Mouse (Mus musculus) kidney, postnatal 0 days (tissue): ENCODE results near the gene Olfr1446. TPM values are rescaled to one million over a fixed set of nuclear protein-coding genes. Genes with fewer than 3 reads are reported as not detected.

ENCODE experiments used
- ATAC-seq: fragments of 200-750 bp; cut with Nextera tagmentation; replicated peaks from 2 replicates; pipeline ENCODE4 v1.8.0; 2017; ENCODE audit warnings: low read depth, moderate number of reproducible peaks, moderate TSS enrichment, moderate library complexity; ENCODE audit not compliant: low FRiP score
- DNase-seq: peaks from one replicate; pipeline ENCODE4 v3.0.0-alpha.2; 2016; ENCODE audit warnings: low spot score
- H3K27ac ChIP-seq: fragments of 300-500 bp; sonication (generic); 2 replicates; pipeline ENCODE4 v1.5.1; 2014; ENCODE audit warnings: mild to moderate bottlenecking
- H3K27me3 ChIP-seq: fragments of 300-500 bp; sonication (generic); 2 replicates; pipeline ENCODE4 v1.6.1; 2014; ENCODE audit warnings: low read length, mixed read lengths; ENCODE audit not compliant: insufficient read depth
- H3K36me3 ChIP-seq: fragments of 300-500 bp; sonication (generic); 2 replicates; pipeline ENCODE4 v1.6.1; 2014; ENCODE audit warnings: low read length, mixed read lengths; ENCODE audit not compliant: insufficient read depth
- H3K4me1 ChIP-seq: fragments of 300-500 bp; sonication (generic); replicated peaks from 2 replicates; pipeline ENCODE4 v1.6.1; 2014; ENCODE audit warnings: antibody characterized with exemption, low read length, mixed read lengths; ENCODE audit not compliant: insufficient read depth
- H3K4me2 ChIP-seq: fragments of 300-500 bp; sonication (generic); 2 replicates; pipeline ENCODE4 v1.6.1; 2014; ENCODE audit warnings: mild to moderate bottlenecking, low read length, moderate library complexity, mixed read lengths
- H3K4me3 ChIP-seq: fragments of 300-500 bp; sonication (generic); replicated peaks from 2 replicates; pipeline ENCODE4 v1.5.1; 2014; ENCODE audit warnings: low read depth, low read length
- H3K9ac ChIP-seq: fragments of 300-500 bp; sonication (generic); 2 replicates; pipeline ENCODE4 v1.6.1; 2014; ENCODE audit warnings: low read depth, low read length
- H3K9me3 ChIP-seq: fragments of 300-500 bp; sonication (generic); replicated peaks from 2 replicates; pipeline ENCODE4 v1.6.1; 2016; ENCODE audit warnings: low read length, inconsistent platforms, mixed read lengths
- CTCF ChIP-seq: IDR thresholded peaks from 2 replicates; pipeline ENCODE4 v1.5.1; 2016; ENCODE audit warnings: antibody characterized with exemption, low read depth, mild to moderate bottlenecking, moderate library complexity
- WGBS: fragments of 180-500 bp; shearing (Covaris S2); extraction: QIAGEN DNeasy Blood & Tissue Kit; methylation state at CpG from one replicate; pipeline ENCODE4 v1.1.7; 2014; 5-methylcytosine and 5-hydroxymethylcytosine counted together
- polyA plus RNA-seq: library from polyadenylated mRNA; unstranded; fragments of >200 nt; fragmentation: Nextera tagmentation; extraction: Ambion mirVana; gene quantifications from 2 replicates; pipeline ENCODE4 v1.2.1, GENCODE M21; 2015

Gene Olfr1446
- not detected in 2 replicates for polyA plus RNA-seq

GRCm38 (mm10) chr19:12893424-12893823 lies at the start of gene Olfr1446:
Gene Olfr1446, minus strand, starts transcription at chr19:12893524.
- H3K4me1 ChIP-seq: no peaks in the 10 kb centered on the region
- no peaks in the 10 kb centered on the region for H3K36me3 ChIP-seq
- no peak within 1 kb of the TSS for H3K4me3 ChIP-seq
- no peak within 1 kb of the TSS for H3K4me2 ChIP-seq
- no peaks in the 10 kb centered on the region for H3K9me3 ChIP-seq
- 69% methylated on average over 1 of the region's 1 CpGs for WGBS
- ATAC-seq (no peak), DNase-seq (no peak)
- H3K27me3 ChIP-seq: no peaks in the 10 kb centered on the region
- H3K27ac ChIP-seq: no peak within 1 kb of the TSS
- H3K9ac ChIP-seq: no peak within 1 kb of the TSS
- no peak for TF ChIP-seq CTCF

DNA sequence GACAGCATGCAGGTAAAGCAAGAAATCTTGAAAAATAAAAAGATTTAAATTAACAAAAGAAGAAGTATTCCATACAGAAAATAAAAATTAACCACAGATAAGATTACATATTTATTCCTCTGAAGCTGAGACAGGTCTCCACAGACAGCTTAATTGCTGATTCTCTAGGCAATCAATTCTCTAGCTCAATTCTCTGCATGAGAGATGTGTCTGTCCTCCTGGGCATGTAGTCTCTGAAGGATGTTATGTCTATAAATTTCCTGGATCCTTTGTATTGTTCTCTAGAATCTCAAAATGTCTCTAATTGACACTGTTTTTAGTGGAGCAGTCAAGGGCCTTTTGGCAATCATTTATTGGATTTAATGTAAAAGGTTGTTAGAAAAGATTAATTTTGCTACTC lies 37.2 kb upstream of the Olfr1446 start, which contains the start of gene Olfr1449:
Gene Olfr1449 (plus strand): TSS at position 301 of the 400 bp plus-strand sequence.
- Histone ChIP-seq H3K4me2 (no peak within 1 kb of the TSS), H3K9ac (no peak within 1 kb of the TSS), H3K4me3 (no peak within 1 kb of the TSS), H3K9me3 (no peaks in the 10 kb centered on the region), H3K36me3 (no peaks in the 10 kb centered on the region), H3K27ac (no peak within 1 kb of the TSS), H3K27me3 (no peaks in the 10 kb centered on the region), H3K4me1 (no peaks in the 10 kb centered on the region)
- ATAC-seq: no peak
- no peak for TF ChIP-seq CTCF
- no peak for DNase-seq

DNA sequence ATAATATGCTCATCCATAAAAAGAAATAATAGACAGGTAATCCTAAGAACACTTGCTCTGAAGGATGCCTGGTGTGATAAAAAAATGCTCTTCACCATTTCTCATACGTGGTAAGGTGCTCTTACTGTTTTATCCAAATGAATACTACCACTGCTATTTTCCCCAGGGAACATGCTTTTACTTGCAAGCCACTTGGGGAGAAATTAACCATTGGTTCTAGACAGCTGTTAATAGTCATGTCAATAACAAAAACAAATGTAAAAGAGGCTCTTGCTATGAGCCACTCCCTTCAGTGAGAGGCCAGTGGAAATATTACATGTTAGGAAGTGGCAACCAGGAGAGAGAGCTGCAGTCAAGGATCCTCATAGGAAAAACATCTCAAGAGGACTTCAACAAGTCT lies 31.0 kb upstream of the Olfr1446 start, which contains the start of gene Olfr1448:
Gene Olfr1448 (minus strand): TSS at position 101 of the 400 bp plus-strand sequence.
- no peak for TF ChIP-seq CTCF
- Histone ChIP-seq H3K27ac (no peak within 1 kb of the TSS), H3K9me3 (no peaks in the 10 kb centered on the region), H3K4me3 (no peak within 1 kb of the TSS), H3K36me3 (no peaks in the 10 kb centered on the region), H3K4me1 (no peaks in the 10 kb centered on the region), H3K27me3 (no peaks in the 10 kb centered on the region), H3K9ac (no peak within 1 kb of the TSS), H3K4me2 (no peak within 1 kb of the TSS)
- no peak for ATAC-seq
- no peak for DNase-seq
- 67% methylated on average over 1 of the region's 1 CpGs for WGBS

DNA sequence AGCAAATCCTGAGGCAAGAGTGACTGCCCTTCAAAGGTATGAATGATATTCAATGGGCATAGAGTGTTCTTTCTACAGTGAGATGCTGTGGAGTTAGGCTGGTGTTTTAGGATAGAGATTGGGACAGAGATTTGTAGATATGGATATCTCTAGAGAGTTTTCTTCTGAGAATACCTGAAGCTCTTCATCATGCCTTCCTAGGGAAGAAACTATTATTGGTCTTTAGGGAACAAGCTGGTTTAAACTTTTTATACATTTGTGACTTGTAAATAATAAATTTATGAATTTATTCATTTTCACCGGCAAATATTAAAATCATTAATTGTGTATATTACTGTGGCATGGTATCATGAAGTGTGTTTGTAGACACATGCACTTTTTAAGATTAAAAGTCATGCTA lies 10.3 kb upstream of the Olfr1446 start, which contains the start of gene Olfr1447:
Gene Olfr1447 (minus strand): TSS at position 101 of the 400 bp plus-strand sequence.
- WGBS: 90% methylated on average over 1 of the region's 1 CpGs
- H3K9me3 ChIP-seq: no peaks in the 10 kb centered on the region
- no peak for TF ChIP-seq CTCF
- DNase-seq (no peak), ATAC-seq (no peak)
- H3K4me3 ChIP-seq: no peak within 1 kb of the TSS
- H3K9ac ChIP-seq: no peak within 1 kb of the TSS
- no peaks in the 10 kb centered on the region for H3K27me3 ChIP-seq
- H3K27ac ChIP-seq: no peak within 1 kb of the TSS
- no peaks in the 10 kb centered on the region for H3K4me1 ChIP-seq
- H3K36me3 ChIP-seq: no peaks in the 10 kb centered on the region
- no peak within 1 kb of the TSS for H3K4me2 ChIP-seq

GRCm38 (mm10) chr19:12883555-12883954 lies 9.8 kb downstream of the Olfr1446 start, which contains the start of gene Olfr1445:
Gene Olfr1445, plus strand, starts transcription at chr19:12883855.
- Histone ChIP-seq H3K4me3 (no peak within 1 kb of the TSS), H3K27me3 (no peaks in the 10 kb centered on the region), H3K36me3 (no peaks in the 10 kb centered on the region), H3K4me2 (no peak within 1 kb of the TSS), H3K27ac (no peak within 1 kb of the TSS), H3K4me1 (no peaks in the 10 kb centered on the region), H3K9me3 (no peaks in the 10 kb centered on the region), H3K9ac (no peak within 1 kb of the TSS)
- TF ChIP-seq CTCF: no peak
- ATAC-seq: no peak
- 83% methylated on average over 2 of the region's 2 CpGs for WGBS
- DNase-seq: no peak

DNA sequence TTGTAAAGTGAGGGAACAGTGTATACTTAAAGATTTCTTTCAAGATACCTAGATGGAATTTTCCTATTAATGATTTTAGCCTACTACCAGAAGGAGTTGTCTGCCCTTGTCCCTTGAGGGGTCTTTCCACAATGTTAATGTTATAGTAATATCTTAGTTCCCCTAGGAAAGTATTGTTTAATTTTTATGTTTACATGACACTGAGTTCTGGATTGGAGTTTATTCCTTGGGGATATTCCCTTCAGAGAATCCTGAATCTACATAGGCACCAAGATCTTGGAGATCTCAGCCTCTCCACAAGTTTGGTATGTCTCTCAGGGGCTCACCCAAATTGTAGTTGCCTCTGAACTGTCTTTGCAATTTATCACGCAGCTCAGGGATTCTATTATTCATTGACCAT lies 36.3 kb downstream of the Olfr1446 start, which contains the start of gene Olfr1444:
Gene Olfr1444 (plus strand): TSS at position 301 of the 400 bp plus-strand sequence.
- H3K27ac ChIP-seq: no peak within 1 kb of the TSS
- 62% methylated on average over 1 of the region's 1 CpGs for WGBS
- no peaks in the 10 kb centered on the region for H3K27me3 ChIP-seq
- no peak within 1 kb of the TSS for H3K4me2 ChIP-seq
- no peak for TF ChIP-seq CTCF
- no peak for DNase-seq
- no peaks in the 10 kb centered on the region for H3K36me3 ChIP-seq
- no peak within 1 kb of the TSS for H3K4me3 ChIP-seq
- ATAC-seq: no peak
- H3K9me3 ChIP-seq: no peaks in the 10 kb centered on the region
- no peaks in the 10 kb centered on the region for H3K4me1 ChIP-seq
- H3K9ac ChIP-seq: no peak within 1 kb of the TSS

- TF ChIP-seq CTCF: no peak
- no peaks in the 10 kb centered on the region for H3K9me3 ChIP-seq
- no peaks in the 10 kb centered on the region for H3K36me3 ChIP-seq
- H3K4me2 ChIP-seq: no peak within 1 kb of the TSS
- no peaks in the 10 kb centered on the region for H3K4me1 ChIP-seq
- ATAC-seq (no peak), DNase-seq (no peak)
- H3K27me3 ChIP-seq: no peaks in the 10 kb centered on the region
- no peak within 1 kb of the TSS for H3K9ac ChIP-seq
- no peak within 1 kb of the TSS for H3K4me3 ChIP-seq
- no peak within 1 kb of the TSS for H3K27ac ChIP-seq
Observed at GRCm38 (mm10) chr19:12846382-12846781, 46.9 kb downstream of the Olfr1446 start, which contains the start of gene Gm5244. Gene Gm5244, plus strand, starts transcription at chr19:12846682.
